Mouse (Mus musculus) adrenal gland, adult 2 months (tissue): Measurements from ENCODE around the gene Cnr2. TPM values are rescaled to one million over a fixed set of nuclear protein-coding genes. Genes with fewer than 3 reads are reported as not detected.
"Not testable (repeated sequence)": the region's sequence is repeated elsewhere in the genome, so short reads cannot be mapped to it uniquely, and the experiment has no call there.

Experiments used
- DNase-seq: peaks from one replicate; pipeline ENCODE4 v3.0.0; 2021
- polyA plus RNA-seq: library from polyadenylated mRNA; depleted of rRNA; stranded (reverse); fragments of >200 nt; gene quantifications from 2 replicates; pipeline ENCODE4 v1.2.3, GENCODE M21; 2012
- total RNA-seq, 2 experiments: library from RNA; stranded (reverse); gene quantifications; 2 replicates each; pipeline ENCODE4 v1.2.3; 2021

Cnr2 gene
- total and polyA plus RNA-seq, 3 experiments: 0.92 to 2.5 (median 2.1) TPM

- DNase-seq: no peak
Observed at GRCm38 (mm10) chr4:135935502-135935901, 40.3 kb downstream of the Cnr2 start.

- no peak for DNase-seq
Observed at GRCm38 (mm10) chr4:135938858-135939257, 43.7 kb downstream of the Cnr2 start.

GRCm38 (mm10) chr4:135941026-135941425 is 45.8 kb downstream of the Cnr2 start:
- not testable (repeated sequence) for DNase-seq

GRCm38 (mm10) chr4:135942193-135942592 is 47.0 kb downstream of the Cnr2 start:
- DNase-seq: no peak

GRCm38 (mm10) chr4:135943389-135943788 is 48.2 kb downstream of the Cnr2 start:
- DNase-seq: no peak

GRCm38 (mm10) chr4:135945706-135946105 is 50.5 kb downstream of the Cnr2 start:
- no peak for DNase-seq

- peak; percentile 96 for DNase-seq
Observed at GRCm38 (mm10) chr4:135946278-135946658, 51.1 kb downstream of the Cnr2 start, which contains the start of gene Hmgcl. TSS of gene Hmgcl (plus strand) at chr4:135946448.

GRCm38 (mm10) chr4:135946659-135947301 is 51.6 kb downstream of the Cnr2 start:
- no peak for DNase-seq

GRCm38 (mm10) chr4:135948142-135948541 is 52.9 kb downstream of the Cnr2 start:
- DNase-seq: no peak

- no peak for DNase-seq
Observed at GRCm38 (mm10) chr4:135949475-135949874, 54.3 kb downstream of the Cnr2 start.

- DNase-seq: no peak
Observed at GRCm38 (mm10) chr4:135949911-135950310, 54.7 kb downstream of the Cnr2 start.

- no peak for DNase-seq
Observed at GRCm38 (mm10) chr4:135950365-135950764, 55.2 kb downstream of the Cnr2 start.

GRCm38 (mm10) chr4:135951505-135951904 is 56.3 kb downstream of the Cnr2 start:
- no peak for DNase-seq

GRCm38 (mm10) chr4:135953179-135953578 is 58.0 kb downstream of the Cnr2 start:
- DNase-seq: no peak

- DNase-seq: peak; percentile 62
Observed at GRCm38 (mm10) chr4:135954241-135954640, 59.0 kb downstream of the Cnr2 start.

- no peak for DNase-seq
Observed at GRCm38 (mm10) chr4:135955886-135956285, 60.7 kb downstream of the Cnr2 start.

GRCm38 (mm10) chr4:135958354-135958753 is 63.2 kb downstream of the Cnr2 start:
- peak; percentile 52 for DNase-seq

- peak; percentile 81 for DNase-seq
Observed at GRCm38 (mm10) chr4:135960717-135961116, 65.5 kb downstream of the Cnr2 start.

GRCm38 (mm10) chr4:135961709-135962108 is 66.5 kb downstream of the Cnr2 start:
- DNase-seq: no peak

- DNase-seq: no peak
Observed at GRCm38 (mm10) chr4:135962198-135962597, 67.0 kb downstream of the Cnr2 start.

- DNase-seq: no peak
Observed at GRCm38 (mm10) chr4:135962946-135963345, 67.8 kb downstream of the Cnr2 start.

GRCm38 (mm10) chr4:135963457-135964193 is 68.4 kb downstream of the Cnr2 start, which contains the start of gene Gale:
TSS of gene Gale (plus strand) at chr4:135963727.
- DNase-seq: peak; percentile 97

GRCm38 (mm10) chr4:135964426-135964825 is 69.2 kb downstream of the Cnr2 start:
- peak; percentile 82 for DNase-seq
